Mouse (Mus musculus): Measurements from ENCODE around the gene Gm45711. TPM values are rescaled to one million over a fixed set of nuclear protein-coding genes. Genes with fewer than 3 reads are reported as not detected.

Gm45711 gene
- polyA plus RNA-seq, 1 experiment from 2014 or later: not detected

- no peak for ATAC-seq (replicated peaks; ENCODE audit: extremely low read depth, insufficient read depth, low FRiP score)
- H3K4me2 ChIP-seq (ENCODE audit: low read depth, low read length): no peak overlapping the region
- no peak overlapping the region for H3K27ac ChIP-seq (ENCODE audit: low read length)
- H3K27me3 ChIP-seq (ENCODE audit: control insufficient read depth, insufficient read depth, low read length): no peaks in the 10 kb centered on the region
- H3K36me3 ChIP-seq (ENCODE audit: control insufficient read depth, insufficient read depth): peaks cover 8% of the 10 kb centered on the region
- no peak overlapping the region for H3K4me3 ChIP-seq (ENCODE audit: low read length)
- H3K9ac ChIP-seq (ENCODE audit: low read length): no peak overlapping the region
- 55% methylated on average over 5 of the region's 5 CpGs for WGBS
- peaks cover 26% of the 10 kb centered on the region for H3K4me1 ChIP-seq (ENCODE audit: control insufficient read depth, insufficient read depth, low read length)
- H3K9me3 ChIP-seq (replicated peaks; ENCODE audit: control insufficient read depth, low read length): no peaks in the 10 kb centered on the region
Measured at GRCm38 (mm10) chr8:104342426-104342825, 32.5 kb upstream of the Gm45711 start.

DNA sequence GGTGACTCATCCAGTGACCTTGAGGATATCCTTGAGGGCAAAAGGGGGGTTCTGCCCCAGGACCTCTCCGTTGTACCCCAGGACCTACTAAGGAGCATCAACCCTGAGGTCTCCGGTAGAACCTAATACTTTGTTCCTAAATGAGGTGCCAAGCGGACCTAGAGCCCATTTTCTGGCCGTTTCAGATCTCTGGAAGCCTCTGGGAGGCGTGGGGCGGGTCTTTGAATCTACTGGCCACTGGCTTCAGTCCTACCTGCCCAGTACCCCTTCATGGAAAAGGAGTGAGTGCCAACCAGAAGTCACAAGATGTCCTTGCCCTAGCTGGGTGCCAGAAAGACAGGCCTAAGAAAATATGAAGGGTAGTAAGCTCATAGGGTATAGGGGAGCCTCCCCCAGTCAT lies 31.8 kb upstream of the Gm45711 start:
- 52% methylated on average over 6 of the region's 6 CpGs for WGBS
- ATAC-seq (replicated peaks; ENCODE audit: extremely low read depth, insufficient read depth, low FRiP score): no peak
- peak overlapping the region; percentile 76 for H3K4me3 ChIP-seq (ENCODE audit: low read length)
- peaks cover 23% of the 10 kb centered on the region for H3K4me1 ChIP-seq (ENCODE audit: control insufficient read depth, insufficient read depth, low read length)
- peaks cover 6% of the 10 kb centered on the region for H3K36me3 ChIP-seq (ENCODE audit: control insufficient read depth, insufficient read depth)
- peak overlapping the region; percentile 96; the same call in 1 of the 2 replicates for H3K9ac ChIP-seq (ENCODE audit: low read length)
- H3K4me2 ChIP-seq (ENCODE audit: low read depth, low read length): peak overlapping the region; percentile 91
- H3K27ac ChIP-seq (ENCODE audit: low read length): peak overlapping the region; percentile 90
- no peaks in the 10 kb centered on the region for H3K27me3 ChIP-seq (ENCODE audit: control insufficient read depth, insufficient read depth, low read length)
- no peaks in the 10 kb centered on the region for H3K9me3 ChIP-seq (replicated peaks; ENCODE audit: control insufficient read depth, low read length)

DNA sequence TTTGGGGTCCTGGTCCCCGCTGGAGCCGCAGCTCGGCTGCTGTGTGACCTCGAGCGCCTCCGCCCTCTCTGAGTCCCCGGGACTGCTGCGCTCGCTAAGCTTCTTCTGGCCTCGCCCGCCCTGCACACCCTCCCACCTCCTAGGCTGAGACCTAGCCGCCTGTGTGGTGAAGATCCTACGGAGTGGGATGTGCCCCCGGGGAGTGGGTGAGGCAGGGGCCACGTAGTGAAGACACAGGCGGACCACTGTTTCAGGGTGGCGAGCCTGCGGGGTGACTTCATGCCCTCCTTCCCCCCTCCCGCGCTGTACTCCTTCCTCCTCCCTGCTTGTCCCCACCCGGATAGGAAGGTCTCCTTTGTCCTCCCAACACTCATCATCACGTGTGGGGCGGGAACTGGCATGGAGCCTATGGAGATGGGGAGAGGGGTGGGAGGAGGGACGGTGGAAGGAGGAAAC lies 31.3 kb upstream of the Gm45711 start:
- Histone ChIP-seq H3K4me1 (ENCODE audit: control insufficient read depth, insufficient read depth, low read length) (peaks cover 18% of the 10 kb centered on the region), H3K36me3 (ENCODE audit: control insufficient read depth, insufficient read depth) (peaks cover 6% of the 10 kb centered on the region), H3K9ac (ENCODE audit: low read length) (peak overlapping the region; percentile 96), H3K27ac (ENCODE audit: low read length) (peak overlapping the region; percentile 90), H3K4me3 (ENCODE audit: low read length) (peak overlapping the region; percentile 76), H3K9me3 (replicated peaks; ENCODE audit: control insufficient read depth, low read length) (no peaks in the 10 kb centered on the region), H3K4me2 (ENCODE audit: low read depth, low read length) (peak overlapping the region; percentile 91), H3K27me3 (ENCODE audit: control insufficient read depth, insufficient read depth, low read length) (no peaks in the 10 kb centered on the region)
- ATAC-seq (replicated peaks; ENCODE audit: extremely low read depth, insufficient read depth, low FRiP score): peak; percentile 79
- WGBS: 1% methylated on average over 24 of the region's 24 CpGs

GRCm38 (mm10) chr8:104340233-104341105 lies 30.6 kb upstream of the Gm45711 start:
- Histone ChIP-seq H3K9me3 (replicated peaks; ENCODE audit: control insufficient read depth, low read length) (no peaks in the 10 kb centered on the region), H3K4me1 (ENCODE audit: control insufficient read depth, insufficient read depth, low read length) (peaks cover 18% of the 10 kb centered on the region), H3K4me3 (ENCODE audit: low read length) (peak overlapping the region; percentile 76), H3K27ac (ENCODE audit: low read length) (peak overlapping the region; percentile 90), H3K36me3 (ENCODE audit: control insufficient read depth, insufficient read depth) (peaks cover 4% of the 10 kb centered on the region), H3K27me3 (ENCODE audit: control insufficient read depth, insufficient read depth, low read length) (no peaks in the 10 kb centered on the region), H3K9ac (ENCODE audit: low read length) (peak overlapping the region; percentile 96), H3K4me2 (ENCODE audit: low read depth, low read length) (peak overlapping the region; percentile 91)
- peak; percentile 79 for ATAC-seq (replicated peaks; ENCODE audit: extremely low read depth, insufficient read depth, low FRiP score)
- WGBS: under 1% methylated on average over 45 of the region's 54 CpGs

DNA sequence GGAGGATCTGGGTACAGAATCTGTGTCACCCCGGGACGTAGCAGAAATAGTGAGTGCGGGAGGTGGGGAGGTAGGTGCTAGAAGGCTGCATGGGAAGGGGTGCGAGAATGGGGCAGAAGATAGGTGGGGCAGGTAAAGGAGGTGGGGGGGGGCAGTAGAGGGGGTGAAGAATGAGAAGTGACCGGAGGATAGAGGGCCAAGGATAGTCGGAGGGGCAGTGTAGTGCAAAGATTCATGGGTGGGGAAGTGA lies 30.0 kb upstream of the Gm45711 start:
- 1% methylated on average over 6 of the region's 6 CpGs for WGBS
- no peak for ATAC-seq (replicated peaks; ENCODE audit: extremely low read depth, insufficient read depth, low FRiP score)

DNA sequence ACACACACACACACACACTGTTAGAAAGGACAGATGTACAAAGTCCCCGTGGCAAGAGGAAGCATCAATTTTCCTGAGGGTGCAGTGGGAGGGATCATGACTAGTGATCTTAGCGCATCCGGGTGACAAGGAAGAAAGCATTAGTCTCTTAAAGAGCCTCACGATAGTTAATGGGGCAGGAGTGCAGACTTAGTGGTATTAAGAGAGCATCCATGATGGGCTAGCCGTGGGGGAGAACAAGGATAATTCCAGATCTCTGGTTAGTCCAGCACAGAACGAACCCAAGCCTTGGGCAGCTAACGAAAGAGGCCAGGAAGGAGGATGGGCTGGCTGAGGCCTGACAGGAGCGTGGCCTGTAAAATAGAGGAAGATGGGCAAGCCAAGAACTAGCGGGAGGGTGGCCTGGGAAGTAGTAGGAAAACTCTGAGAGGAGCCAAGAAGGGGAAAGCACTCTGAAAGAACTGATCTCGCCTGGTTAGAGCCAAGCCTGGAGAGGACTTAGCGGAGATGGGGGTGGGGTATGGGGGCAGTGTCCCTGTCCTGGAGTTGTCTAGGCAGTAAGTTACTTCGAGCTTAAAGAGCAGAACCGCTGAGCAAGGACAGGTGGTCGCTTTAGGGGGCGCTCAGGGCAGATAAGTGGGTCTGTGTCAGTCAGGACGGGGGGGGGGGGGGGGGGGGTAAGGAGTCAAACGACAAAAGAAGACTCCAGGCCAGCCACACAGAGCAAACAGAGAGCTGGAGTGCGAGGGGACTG lies 29.5 kb upstream of the Gm45711 start, which contains the start of gene Cmtm3:
TSS of gene Cmtm3 (plus strand) at position 182 of the 754 bp plus-strand sequence.
- Histone ChIP-seq H3K4me1 (ENCODE audit: control insufficient read depth, insufficient read depth, low read length) (peaks cover 18% of the 10 kb centered on the region), H3K27ac (ENCODE audit: low read length) (peak within 1 kb of the TSS; percentile 90), H3K4me3 (ENCODE audit: low read length) (peak within 1 kb of the TSS; percentile 76), H3K4me2 (ENCODE audit: low read depth, low read length) (peak within 1 kb of the TSS; percentile 91), H3K9me3 (replicated peaks; ENCODE audit: control insufficient read depth, low read length) (no peaks in the 10 kb centered on the region), H3K9ac (ENCODE audit: low read length) (peak within 1 kb of the TSS; percentile 96), H3K27me3 (ENCODE audit: control insufficient read depth, insufficient read depth, low read length) (no peaks in the 10 kb centered on the region), H3K36me3 (ENCODE audit: control insufficient read depth, insufficient read depth) (no peaks in the 10 kb centered on the region)
- WGBS: 20% methylated on average over 17 of the region's 18 CpGs
- no peak for ATAC-seq (replicated peaks; ENCODE audit: extremely low read depth, insufficient read depth, low FRiP score)

More for the DNA sequence above, 30.0 kb upstream of the Gm45711 start:
- H3K27ac ChIP-seq (ENCODE audit: low read length): peak overlapping the region; percentile 90
- peak overlapping the region; percentile 91 for H3K4me2 ChIP-seq (ENCODE audit: low read depth, low read length)
- H3K9me3 ChIP-seq (replicated peaks; ENCODE audit: control insufficient read depth, low read length): no peaks in the 10 kb centered on the region
- H3K27me3 ChIP-seq (ENCODE audit: control insufficient read depth, insufficient read depth, low read length): no peaks in the 10 kb centered on the region
- no peaks in the 10 kb centered on the region for H3K36me3 ChIP-seq (ENCODE audit: control insufficient read depth, insufficient read depth)
- peak overlapping the region; percentile 76 for H3K4me3 ChIP-seq (ENCODE audit: low read length)
- H3K9ac ChIP-seq (ENCODE audit: low read length): peak overlapping the region; percentile 96
- H3K4me1 ChIP-seq (ENCODE audit: control insufficient read depth, insufficient read depth, low read length): peaks cover 18% of the 10 kb centered on the region

DNA sequence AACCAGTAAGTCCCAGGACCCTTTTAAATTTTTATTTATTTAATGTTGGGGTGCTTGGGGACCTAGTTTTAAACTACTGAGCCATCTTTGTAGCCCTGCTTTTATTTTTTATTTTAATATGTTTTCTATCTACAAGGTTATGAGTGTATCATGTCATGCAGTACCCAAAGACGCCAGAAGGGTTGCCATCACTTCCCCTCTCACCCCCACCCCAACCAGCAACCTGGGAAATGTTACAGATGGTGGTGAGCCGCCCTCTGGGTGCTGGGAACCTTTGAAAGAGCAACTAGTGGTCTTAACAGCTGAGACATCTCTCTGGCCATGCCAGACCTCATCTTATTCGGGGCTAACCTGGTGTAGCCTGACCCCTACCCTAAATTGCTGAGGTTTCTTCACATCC lies 28.0 kb upstream of the Gm45711 start:
- WGBS: 53% methylated on average over 3 of the region's 3 CpGs
- no peak for ATAC-seq (replicated peaks; ENCODE audit: extremely low read depth, insufficient read depth, low FRiP score)

DNA sequence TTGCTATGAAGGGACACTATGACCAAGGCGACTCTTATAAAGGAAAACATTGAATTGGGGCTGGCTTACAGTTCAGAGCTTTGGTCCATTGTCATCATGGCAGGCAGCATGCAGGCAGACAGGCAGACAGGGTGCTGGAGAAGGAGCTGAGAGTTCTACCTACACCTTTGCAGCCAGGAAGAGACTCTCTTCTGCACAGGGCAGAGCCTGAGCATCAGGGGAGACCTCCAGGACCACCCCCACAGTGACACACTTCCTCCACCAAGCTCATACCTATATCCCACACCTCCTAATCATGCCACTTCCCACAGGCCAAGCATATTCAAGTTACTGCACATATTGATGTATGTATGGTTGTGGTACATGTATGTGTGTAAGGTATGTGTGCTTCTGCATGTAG lies 26.9 kb upstream of the Gm45711 start:
- no peak for ATAC-seq (replicated peaks; ENCODE audit: extremely low read depth, insufficient read depth, low FRiP score)
- no peaks in the 10 kb centered on the region for H3K36me3 ChIP-seq (ENCODE audit: control insufficient read depth, insufficient read depth)
- no peak overlapping the region for H3K27ac ChIP-seq (ENCODE audit: low read length)
- H3K9ac ChIP-seq (ENCODE audit: low read length): no peak overlapping the region
- 73% methylated on average over 1 of the region's 1 CpGs for WGBS
- peaks cover 12% of the 10 kb centered on the region for H3K4me1 ChIP-seq (ENCODE audit: control insufficient read depth, insufficient read depth, low read length)
- no peaks in the 10 kb centered on the region for H3K9me3 ChIP-seq (replicated peaks; ENCODE audit: control insufficient read depth, low read length)
- no peak overlapping the region for H3K4me2 ChIP-seq (ENCODE audit: low read depth, low read length)
- no peak overlapping the region for H3K4me3 ChIP-seq (ENCODE audit: low read length)
- no peaks in the 10 kb centered on the region for H3K27me3 ChIP-seq (ENCODE audit: control insufficient read depth, insufficient read depth, low read length)

More for the DNA sequence above, 28.0 kb upstream of the Gm45711 start:
- Histone ChIP-seq H3K4me3 (ENCODE audit: low read length) (no peak overlapping the region), H3K27me3 (ENCODE audit: control insufficient read depth, insufficient read depth, low read length) (no peaks in the 10 kb centered on the region), H3K4me1 (ENCODE audit: control insufficient read depth, insufficient read depth, low read length) (peaks cover 16% of the 10 kb centered on the region), H3K9me3 (replicated peaks; ENCODE audit: control insufficient read depth, low read length) (no peaks in the 10 kb centered on the region), H3K27ac (ENCODE audit: low read length) (no peak overlapping the region), H3K9ac (ENCODE audit: low read length) (no peak overlapping the region), H3K4me2 (ENCODE audit: low read depth, low read length) (no peak overlapping the region), H3K36me3 (ENCODE audit: control insufficient read depth, insufficient read depth) (no peaks in the 10 kb centered on the region)

- no peaks in the 10 kb centered on the region for H3K36me3 ChIP-seq (ENCODE audit: control insufficient read depth, insufficient read depth)
- no peaks in the 10 kb centered on the region for H3K9me3 ChIP-seq (replicated peaks; ENCODE audit: control insufficient read depth, low read length)
- no peak for ATAC-seq (replicated peaks; ENCODE audit: extremely low read depth, insufficient read depth, low FRiP score)
- H3K4me1 ChIP-seq (ENCODE audit: control insufficient read depth, insufficient read depth, low read length): peaks cover 2% of the 10 kb centered on the region; the same call in 1 of the 2 replicates
- no peaks in the 10 kb centered on the region for H3K27me3 ChIP-seq (ENCODE audit: control insufficient read depth, insufficient read depth, low read length)
- no peak overlapping the region for H3K9ac ChIP-seq (ENCODE audit: low read length)
- no peak overlapping the region for H3K4me2 ChIP-seq (ENCODE audit: low read depth, low read length)
- H3K4me3 ChIP-seq (ENCODE audit: low read length): no peak overlapping the region
- 73% methylated on average over 1 of the region's 1 CpGs for WGBS
- no peak overlapping the region for H3K27ac ChIP-seq (ENCODE audit: low read length)
Measured at GRCm38 (mm10) chr8:104334196-104334595, 24.3 kb upstream of the Gm45711 start.
